In the genomic region with DNA sequence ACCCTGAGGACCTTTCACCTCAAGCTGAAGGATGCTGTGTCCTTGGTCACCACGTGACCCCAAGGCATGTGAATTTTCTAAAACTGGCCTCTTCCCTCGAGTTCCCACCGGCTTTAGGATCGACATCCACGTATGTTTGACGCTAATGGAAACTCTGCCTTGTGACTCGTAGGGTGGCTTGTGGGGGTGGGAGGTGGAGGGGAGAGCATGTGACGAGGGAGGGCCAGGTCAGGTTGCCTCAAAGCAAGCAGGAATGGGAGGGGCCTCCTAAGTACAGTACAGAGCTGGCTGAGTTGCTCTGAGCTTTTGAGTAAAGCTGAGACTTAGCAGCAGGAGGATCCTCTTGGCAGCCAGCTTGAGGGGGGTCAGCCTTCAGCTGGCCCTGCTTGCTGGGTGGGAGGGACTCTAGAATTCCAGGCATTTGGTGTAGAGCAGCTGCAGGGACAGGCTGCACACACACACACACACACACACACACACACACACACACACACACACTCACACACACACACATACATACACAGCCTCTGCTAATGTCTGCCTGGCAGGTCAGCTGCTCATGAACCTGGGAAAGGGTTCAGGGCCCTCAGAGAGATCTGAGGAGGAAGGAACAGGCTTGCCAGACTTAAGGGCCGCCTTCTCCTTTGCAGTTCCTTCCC, we compare ENCODE assay signal across 9 mouse cellular contexts.
DNase-seq lines count a peak whose midpoint lies in the region; ATAC-seq lines count a peak whose summit lies in the region.
"Had no signal": no experiment of that assay in that cellular context is flagged by ENCODE, and none has a peak within 500 bp of the region (broad histone marks: within the 10 kb centered on the region; RNA-seq: fewer than 3 reads in every experiment).

No protein-coding gene starts in this region.

- no peak overlapping the region for H3K4me2 ChIP-seq in embryonic facial prominence, embryonic 12.5 days (replicated peaks)
- H3K4me2 ChIP-seq in lung, embryonic 15.5 days, result no peak overlapping the region
- no peak overlapping the region for H3K4me2 ChIP-seq in stomach, embryonic 16.5 days (ENCODE audit: low read depth, low read length)

- H3K27me3 ChIP-seq in embryonic facial prominence, embryonic 12.5 days, result no peaks in the 10 kb centered on the region
- H3K27me3 ChIP-seq in lung, embryonic 15.5 days, result no peaks in the 10 kb centered on the region
- H3K27me3 ChIP-seq in stomach, embryonic 16.5 days (ENCODE audit: control insufficient read depth, insufficient read depth, low read length), result no peaks in the 10 kb centered on the region

- 33% methylated on average over 9 of the region's 9 CpGs for WGBS in embryonic facial prominence, embryonic 12.5 days
- 13% methylated on average over 9 of the region's 9 CpGs for WGBS in lung, embryonic 15.5 days
- WGBS in stomach, embryonic 16.5 days, result 12% methylated on average over 9 of the region's 9 CpGs

- H3K36me3 ChIP-seq in embryonic facial prominence, embryonic 12.5 days, result no peaks in the 10 kb centered on the region
- H3K36me3 ChIP-seq in lung, embryonic 15.5 days, result no peaks in the 10 kb centered on the region
- no peaks in the 10 kb centered on the region for H3K36me3 ChIP-seq in stomach, embryonic 16.5 days (ENCODE audit: control insufficient read depth, insufficient read depth, low read length)

- H3K27ac ChIP-seq in embryonic facial prominence, embryonic 12.5 days, result peak overlapping the region; percentile 65
- H3K27ac ChIP-seq in lung, embryonic 15.5 days, result peak overlapping the region; percentile 90
- peak overlapping the region; percentile 88 for H3K27ac ChIP-seq in stomach, embryonic 16.5 days (ENCODE audit: low read length)
- H3K27ac ChIP-seq: liver, embryonic 14.5 days had no signal

- no peak overlapping the region for H3K4me3 ChIP-seq in embryonic facial prominence, embryonic 12.5 days
- H3K4me3 ChIP-seq in lung, embryonic 15.5 days, result no peak overlapping the region
- no peak overlapping the region for H3K4me3 ChIP-seq in stomach, embryonic 16.5 days (replicated peaks; ENCODE audit: low read length)

- intact Hi-C loops in left cerebral cortex, postnatal 4 days (cut with DNase I), result no loop called here
- intact Hi-C loops in left cerebral cortex, postnatal 36 days (cut with DNase I), result no loop called here

- no peaks in the 10 kb centered on the region for H3K9me3 ChIP-seq in embryonic facial prominence, embryonic 12.5 days
- no peaks in the 10 kb centered on the region for H3K9me3 ChIP-seq in lung, embryonic 15.5 days
- no peaks in the 10 kb centered on the region for H3K9me3 ChIP-seq in stomach, embryonic 16.5 days (replicated peaks; ENCODE audit: control insufficient read depth, low read length)

- H3K4me1 ChIP-seq in embryonic facial prominence, embryonic 12.5 days, result peaks cover 15% of the 10 kb centered on the region
- peaks cover 53% of the 10 kb centered on the region for H3K4me1 ChIP-seq in lung, embryonic 15.5 days
- H3K4me1 ChIP-seq in stomach, embryonic 16.5 days (ENCODE audit: control insufficient read depth, insufficient read depth, low read length), result peaks cover 41% of the 10 kb centered on the region

- peak; percentile 87 for ATAC-seq in embryonic facial prominence, embryonic 12.5 days (ENCODE audit: insufficient number of reproducible peaks, insufficient read depth, low FRiP score, low TSS enrichment)
- peak; percentile 91 for ATAC-seq in lung, embryonic 15.5 days (ENCODE audit: borderline replicate concordance, extremely low read depth, low FRiP score, low TSS enrichment)
- peak; percentile 90 for ATAC-seq in stomach, embryonic 16.5 days (ENCODE audit: insufficient read depth, low FRiP score)

- H3K9ac ChIP-seq in embryonic facial prominence, embryonic 12.5 days, result no peak overlapping the region
- no peak overlapping the region for H3K9ac ChIP-seq in lung, embryonic 15.5 days
- H3K9ac ChIP-seq in stomach, embryonic 16.5 days (ENCODE audit: low read length), result peak overlapping the region; percentile 49; the same call in 1 of the 2 replicates
- H3K9ac ChIP-seq: liver, embryonic 14.5 days had no signal

- peak; percentile 45 for DNase-seq in left cerebral cortex, postnatal 4 days
- no peak for DNase-seq in left cerebral cortex, adult 18-20 months (ENCODE audit: low spot score in 2 of 2)
- peak; percentile 33 for DNase-seq in induced T-regulatory cell, adult 2 months (ENCODE audit: low read depth)
- DNase-seq in left cerebral cortex, postnatal 36 days (ENCODE audit: low spot score in 2 of 2), result no peak
- DNase-seq in cerebellum, adult 18-20 months, result no peak

Comparison
In these comparisons a context has a peak if more than half of its experiments do, and no peak if none do; other contexts are left out.
1. DNase-seq: peak in left cerebral cortex, postnatal 4 days (single experiment) and induced T-regulatory cell, adult 2 months (single experiment); none in left cerebral cortex, adult 18-20 months (0 of 2), left cerebral cortex, postnatal 36 days (0 of 2) and cerebellum, adult 18-20 months (0 of 2).
2. Peak in every context shown above with its lines, with median percentiles within 50 percentile points of each other: ATAC-seq and H3K27ac ChIP-seq.